Mouse (Mus musculus): ENCODE measurements around the gene Surf6.
A peak's percentile ranks its signal among the peaks of the same experiment; 100 is the strongest.

Surf6 gene

DNA sequence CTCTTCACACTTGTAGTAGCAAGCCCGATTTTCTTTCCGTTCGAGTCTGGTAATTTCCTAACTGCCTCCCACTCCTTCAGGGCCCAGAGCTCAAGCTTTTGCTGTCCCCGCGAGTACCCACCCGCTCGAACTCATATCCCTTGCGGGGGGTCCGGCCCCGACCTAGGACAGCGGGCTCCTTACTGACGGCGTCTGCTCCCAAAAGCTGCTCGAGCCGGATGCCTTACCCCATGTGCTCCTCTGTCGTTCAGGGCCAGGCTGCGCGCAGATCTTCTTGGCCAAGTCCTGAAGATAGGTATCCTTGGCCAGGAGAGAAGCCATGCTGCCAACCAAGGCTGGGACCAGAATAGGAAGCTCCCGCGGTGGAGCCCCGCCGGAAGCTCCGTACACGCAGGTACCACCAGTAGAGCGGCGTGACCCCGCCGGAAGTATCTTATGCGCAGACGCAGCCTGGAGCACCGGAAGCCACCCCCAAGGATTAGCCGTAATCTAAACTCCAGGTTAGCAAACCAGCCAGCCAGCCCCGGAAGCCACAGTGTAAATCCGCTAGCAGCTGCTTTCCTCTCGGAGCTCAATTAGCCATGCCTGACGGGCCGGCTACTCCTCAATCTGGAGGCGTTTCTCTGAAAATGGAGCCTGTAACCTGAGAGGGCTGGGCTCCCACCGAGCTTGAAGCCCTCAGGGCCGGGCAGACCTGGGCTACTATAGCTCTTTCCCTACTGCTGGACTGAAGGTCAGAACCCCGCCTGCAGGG is at the start of gene Surf6:
Gene Surf6, minus strand, starts transcription at position 413 of the 754 bp plus-strand sequence.
- DNase-seq (ENCODE audit: low spot score): peak; percentile 92

DNA sequence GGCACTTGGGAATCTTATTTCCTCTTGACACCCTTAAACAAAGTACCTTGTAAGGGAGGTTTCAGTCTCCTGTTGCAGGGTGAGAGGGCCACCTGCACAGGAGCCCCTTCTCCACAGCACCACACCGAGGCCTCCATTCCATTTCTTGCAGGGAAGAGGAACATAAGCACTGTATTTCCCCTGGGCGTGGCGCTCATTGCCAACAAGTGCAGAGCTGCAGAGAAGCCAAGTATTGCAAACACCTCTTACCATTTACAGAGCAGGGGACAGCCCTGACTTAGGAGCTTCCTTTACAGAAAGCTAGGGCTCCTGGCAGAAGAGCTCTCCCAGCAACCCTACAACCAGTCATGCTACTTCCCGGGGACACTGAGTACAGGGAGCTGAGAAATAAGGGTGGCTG is 49.5 kb upstream of the Surf6 start:
- DNase-seq (ENCODE audit: low spot score): no peak

GRCm38 (mm10) chr2:26951346-26951905 is 48.7 kb upstream of the Surf6 start:
- no peak for DNase-seq (ENCODE audit: low spot score)

- no peak for DNase-seq (ENCODE audit: low spot score)
Observed at GRCm38 (mm10) chr2:26950411-26950810, 47.7 kb upstream of the Surf6 start.

- DNase-seq (ENCODE audit: low spot score): no peak
Observed at GRCm38 (mm10) chr2:26943253-26943652, 40.6 kb upstream of the Surf6 start.

- no peak for DNase-seq (ENCODE audit: low spot score)
Observed at GRCm38 (mm10) chr2:26941539-26941938, 38.9 kb upstream of the Surf6 start.

DNA sequence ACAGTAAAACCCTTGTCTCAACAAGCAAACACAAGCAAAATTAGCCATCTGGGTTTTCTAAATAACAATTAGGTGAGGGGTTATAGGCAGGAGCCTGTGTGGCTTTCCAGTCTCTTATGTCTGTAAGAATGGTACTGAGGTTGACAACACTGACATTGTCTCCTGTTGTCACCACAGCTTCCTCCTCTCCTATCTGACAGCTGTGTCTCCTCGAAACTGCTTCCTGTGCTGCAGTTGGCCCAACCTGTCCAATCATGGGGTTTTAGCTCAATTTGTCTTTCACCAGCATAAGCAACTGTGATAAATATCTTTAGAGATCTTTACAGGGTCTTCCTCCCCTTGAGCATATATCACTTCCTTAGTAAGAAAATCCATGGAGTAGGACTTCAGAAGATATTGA is 33.7 kb upstream of the Surf6 start:
- DNase-seq (ENCODE audit: low spot score): no peak

DNA sequence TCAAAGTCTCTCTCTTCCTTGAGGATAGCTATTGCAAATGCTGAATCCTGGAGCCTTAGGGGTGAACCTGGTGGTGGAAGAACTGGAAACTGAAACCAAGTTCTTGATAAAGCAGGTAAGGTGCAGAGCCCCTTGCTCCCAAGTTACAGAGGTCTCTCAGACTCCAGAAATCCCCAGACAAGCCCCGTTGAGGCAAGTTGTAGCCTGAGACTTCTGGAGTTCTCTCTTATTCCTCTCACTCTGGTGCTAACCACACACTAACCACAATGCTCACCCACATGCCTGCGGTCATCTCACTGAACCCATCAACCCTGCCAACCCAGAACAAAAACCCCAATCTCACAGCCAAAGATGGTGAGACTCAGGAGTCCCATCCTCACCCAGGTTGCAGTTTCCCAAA is 32.6 kb upstream of the Surf6 start:
- DNase-seq (ENCODE audit: low spot score): no peak

GRCm38 (mm10) chr2:26933304-26934055 is 30.8 kb upstream of the Surf6 start, which contains the start of the genes Surf4 and Stkld1:
Gene Surf4, minus strand, starts transcription at chr2:26933928.
Gene Stkld1, plus strand, starts transcription at chr2:26934047.
- peak; percentile 97 for DNase-seq (ENCODE audit: low spot score)

- no peak for DNase-seq (ENCODE audit: low spot score)
Observed at GRCm38 (mm10) chr2:26932473-26933303, 30.0 kb upstream of the Surf6 start.

DNA sequence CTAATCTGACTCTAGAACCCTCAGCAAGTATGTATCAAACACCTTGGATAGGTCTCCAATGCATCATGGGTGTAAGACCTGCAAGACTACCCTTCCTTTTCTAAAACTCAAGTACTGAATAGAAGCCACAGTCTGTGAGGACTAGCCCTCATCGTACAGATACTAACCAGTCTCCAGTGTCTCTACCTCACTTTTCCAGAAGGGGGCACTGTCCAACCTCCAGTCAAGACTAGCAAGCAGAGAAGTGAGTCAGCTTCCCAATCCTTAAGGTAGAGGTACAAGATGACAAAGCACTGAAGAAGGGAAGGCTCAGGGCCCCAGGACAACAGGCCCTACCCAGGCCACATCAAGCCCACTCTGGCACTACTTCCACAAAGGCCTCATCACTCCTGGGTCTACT is 27.7 kb upstream of the Surf6 start:
- peak; percentile 66 for DNase-seq (ENCODE audit: low spot score)

DNA sequence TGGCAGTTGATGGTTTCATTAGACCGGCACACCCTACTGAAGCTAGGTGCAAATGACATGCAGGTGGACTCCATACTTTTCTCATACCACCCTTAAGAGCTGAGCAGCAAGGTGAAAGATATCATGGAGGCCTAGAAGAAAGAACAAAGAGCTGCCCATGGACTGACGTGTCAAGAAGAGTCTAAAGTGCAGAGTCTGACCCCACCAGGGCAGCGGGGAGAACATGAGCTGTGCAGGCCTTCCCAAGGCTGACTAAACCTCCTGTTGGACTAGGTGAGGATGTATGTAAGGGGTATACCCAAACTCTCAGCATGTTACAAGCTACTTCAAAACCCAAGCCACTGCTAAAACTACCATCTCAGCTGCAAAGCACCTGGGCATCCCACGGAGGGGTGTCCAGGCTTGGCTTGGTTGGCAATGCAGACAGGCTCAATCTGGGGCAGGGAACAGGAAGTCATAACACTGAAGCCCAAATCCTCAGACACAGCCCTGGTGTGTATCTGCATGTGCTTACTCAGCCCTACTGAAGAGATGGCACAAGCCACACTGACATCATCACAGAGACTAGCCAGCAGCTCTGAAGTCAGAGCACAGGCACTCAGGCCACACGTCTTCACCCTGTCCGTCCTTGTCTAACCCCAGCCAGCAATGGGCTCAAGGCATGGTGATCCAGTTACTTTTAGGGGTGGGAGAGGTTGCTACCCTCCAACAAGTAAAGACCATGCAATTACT is 25.2 kb upstream of the Surf6 start:
- no peak for DNase-seq (ENCODE audit: low spot score)

GRCm38 (mm10) chr2:26921784-26922183 is 19.1 kb upstream of the Surf6 start:
- DNase-seq (ENCODE audit: low spot score): no peak

- DNase-seq (ENCODE audit: low spot score): no peak
Observed at GRCm38 (mm10) chr2:26920190-26920855, 17.6 kb upstream of the Surf6 start.

DNA sequence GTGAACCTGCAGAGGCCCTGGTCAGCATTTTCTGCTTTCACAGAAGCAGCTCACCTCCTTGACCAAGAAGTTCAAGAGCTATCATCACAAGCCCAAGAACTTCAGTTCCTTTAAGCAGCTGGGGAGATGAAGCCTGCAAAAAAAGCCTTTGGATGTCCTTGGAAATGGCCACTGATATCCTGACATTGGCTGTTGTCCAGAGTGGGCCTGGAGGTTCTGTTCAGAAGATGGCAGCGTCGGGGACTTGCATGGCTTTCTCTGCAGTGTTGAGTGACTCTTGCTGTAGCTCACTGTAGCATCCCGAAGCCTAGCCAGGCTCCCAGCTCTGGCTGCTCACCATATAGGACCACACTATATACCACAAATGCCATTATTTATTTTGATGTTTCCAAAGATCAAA is 17.0 kb upstream of the Surf6 start:
- no peak for DNase-seq (ENCODE audit: low spot score)

GRCm38 (mm10) chr2:26916738-26917137 is 14.1 kb upstream of the Surf6 start:
- no peak for DNase-seq (ENCODE audit: low spot score)

DNA sequence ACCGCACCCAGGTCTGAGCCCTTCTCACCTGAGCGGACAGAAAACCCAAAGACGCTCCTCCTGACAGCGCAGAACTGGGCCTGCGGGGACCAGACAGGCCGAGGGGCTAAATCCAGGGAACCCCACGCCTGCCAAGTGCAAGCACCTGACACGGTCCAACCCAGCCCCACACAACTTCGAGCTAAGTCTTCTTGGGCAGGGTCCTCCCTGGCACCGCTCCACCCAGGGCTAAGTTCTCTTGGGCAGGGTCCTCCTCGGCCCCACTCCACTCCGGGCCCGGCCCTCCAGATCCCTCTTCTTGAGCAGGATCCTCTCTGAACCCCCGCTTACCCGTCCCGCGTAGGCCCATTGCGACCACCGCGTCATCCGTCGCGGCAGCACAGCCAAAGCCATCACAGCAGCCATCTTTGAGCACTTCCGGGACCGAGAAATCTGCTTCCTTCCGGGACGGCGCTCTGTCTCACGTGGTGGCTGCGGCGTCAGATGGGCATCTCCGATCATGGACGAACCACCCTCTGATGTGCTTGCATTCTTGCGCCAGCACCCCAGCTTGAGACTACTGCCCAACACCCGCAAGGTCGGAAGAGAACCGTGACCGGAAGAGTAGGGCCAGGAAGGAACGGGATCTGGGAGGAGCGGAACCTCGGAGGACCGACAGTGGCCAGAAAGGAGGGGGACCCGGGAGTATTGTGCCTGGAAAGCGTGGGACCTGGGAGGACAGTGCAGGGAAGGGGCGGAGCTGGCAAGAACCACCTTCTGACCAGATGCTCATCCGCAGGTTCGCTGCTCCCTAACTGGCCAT is 13.4 kb upstream of the Surf6 start, which contains the start of the genes Surf2 and Surf1:
Gene Surf2, plus strand, starts transcription at position 441 of the 802 bp plus-strand sequence.
Gene Surf1, minus strand, starts transcription at position 604 of the 802 bp plus-strand sequence.
- peak; percentile 78 for DNase-seq (ENCODE audit: low spot score)

- DNase-seq (ENCODE audit: low spot score): no peak
Observed at GRCm38 (mm10) chr2:26914148-26914941, 11.7 kb upstream of the Surf6 start.
